Mouse (Mus musculus): ENCODE results near the gene Lst1. TPM values are rescaled to one million over a fixed set of nuclear protein-coding genes. Genes with fewer than 3 reads are reported as not detected.

Lst1 gene
- total RNA-seq, 1 experiment = 2.7 TPM

GRCm38 (mm10) chr17:35158850-35159593 lies 29.2 kb downstream of the Lst1 start:
- H3K36me3 ChIP-seq (ENCODE audit: control insufficient read depth, insufficient read depth, low read length, poor library complexity, severe bottlenecking) = peaks cover 88% of the 10 kb centered on the region
- no peak overlapping the region for H3K27ac ChIP-seq (ENCODE audit: insufficient read depth, low read depth, low read length, poor library complexity, severe bottlenecking)
- no peak overlapping the region for H3K4me3 ChIP-seq (ENCODE audit: insufficient read depth in 1 of 2, low read depth in 1 of 2, low read length in 2 of 2, poor library complexity in 1 of 2, severe bottlenecking in 1 of 2)
- no peak overlapping the region for H3K9ac ChIP-seq (ENCODE audit: insufficient read depth, low read depth, low read length, poor library complexity, severe bottlenecking)
- TF ChIP-seq CHD2 (IDR thresholded peaks at IDR 0.05; ENCODE audit: low read depth, low read length) = no peak
- TF ChIP-seq HCFC1 (IDR thresholded peaks at IDR 0.05; ENCODE audit: borderline replicate concordance, insufficient read depth, low read length) = no peak
- TF ChIP-seq MAFK (IDR thresholded peaks at IDR 0.05; ENCODE audit: insufficient read depth, low read depth, low read length) = no peak
- TF ChIP-seq ZNF384 (IDR thresholded peaks at IDR 0.05; ENCODE audit: low read depth, low read length) = no peak
- TF ChIP-seq ZC3H11A (IDR thresholded peaks at IDR 0.05; ENCODE audit: borderline replicate concordance, low read depth, low read length) = no peak
- in situ Hi-C loops (cut with MboI; ENCODE audit: low sequenced_read_pairs in 2 of 2, unreplicated experiment in 2 of 2) = no loop called here
- peaks cover 0 to 11% of the 10 kb centered on the region in 2 experiments; a peak in 1 of 4 replicates for H3K4me1 ChIP-seq (ENCODE audit: control insufficient read depth in 2 of 2, insufficient read depth in 2 of 2, low read length in 2 of 2, poor library complexity in 1 of 2)
- no peaks in the 10 kb centered on the region for H3K9me3 ChIP-seq (ENCODE audit: control insufficient read depth, insufficient read depth, low read depth, low read length)
- no peak for DNase-seq (ENCODE audit: low read depth, low spot score)

- H3K9me3 ChIP-seq (ENCODE audit: control insufficient read depth, insufficient read depth, low read depth, low read length) = no peaks in the 10 kb centered on the region
- TF ChIP-seq HCFC1 (IDR thresholded peaks at IDR 0.05; ENCODE audit: borderline replicate concordance, insufficient read depth, low read length) = no peak
- no peak for TF ChIP-seq ZNF384 (IDR thresholded peaks at IDR 0.05; ENCODE audit: low read depth, low read length)
- TF ChIP-seq MAFK (IDR thresholded peaks at IDR 0.05; ENCODE audit: insufficient read depth, low read depth, low read length) = no peak
- no peak for TF ChIP-seq CHD2 (IDR thresholded peaks at IDR 0.05; ENCODE audit: low read depth, low read length)
- no peak for TF ChIP-seq ZC3H11A (IDR thresholded peaks at IDR 0.05; ENCODE audit: borderline replicate concordance, low read depth, low read length)
- in situ Hi-C loops (cut with MboI; ENCODE audit: low sequenced_read_pairs in 2 of 2, unreplicated experiment in 2 of 2) = no loop called here
Measured at GRCm38 (mm10) chr17:35157661-35158175, 30.5 kb downstream of the Lst1 start.

DNA sequence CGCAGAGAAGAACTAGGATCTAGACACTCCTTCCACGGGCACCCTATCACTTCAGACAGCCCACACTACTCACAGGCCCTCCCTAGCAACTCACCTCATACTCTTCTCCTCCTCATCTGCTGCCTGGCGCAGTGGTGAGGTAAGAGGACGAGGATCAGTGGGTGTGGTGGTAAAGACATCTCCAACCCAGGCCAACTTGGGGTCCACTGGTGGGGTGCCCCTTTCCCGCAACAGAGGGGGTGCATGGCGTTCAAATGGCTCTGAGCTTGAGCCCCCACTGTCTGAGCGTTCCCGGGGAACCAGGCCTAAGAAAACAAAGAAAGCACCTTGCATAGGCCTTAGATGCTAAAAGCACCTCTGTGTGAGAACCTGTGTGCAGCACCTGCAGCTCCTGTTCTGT lies 31.0 kb downstream of the Lst1 start:
- Histone ChIP-seq H3K4me1 (ENCODE audit: control insufficient read depth in 2 of 2, insufficient read depth in 2 of 2, low read length in 2 of 2, poor library complexity in 1 of 2) (peaks cover 0 to 11% of the 10 kb centered on the region in 2 experiments; a peak in 1 of 4 replicates), H3K9ac (ENCODE audit: insufficient read depth, low read depth, low read length, poor library complexity, severe bottlenecking) (no peak overlapping the region), H3K36me3 (ENCODE audit: control insufficient read depth, insufficient read depth, low read length, poor library complexity, severe bottlenecking) (peaks cover 99% of the 10 kb centered on the region), H3K4me3 (ENCODE audit: insufficient read depth in 1 of 2, low read depth in 1 of 2, low read length in 2 of 2, poor library complexity in 1 of 2, severe bottlenecking in 1 of 2) (no peak overlapping the region), H3K9me3 (ENCODE audit: control insufficient read depth, insufficient read depth, low read depth, low read length) (no peaks in the 10 kb centered on the region), H3K27ac (ENCODE audit: insufficient read depth, low read depth, low read length, poor library complexity, severe bottlenecking) (no peak overlapping the region)
- TF ChIP-seq ZC3H11A (IDR thresholded peaks at IDR 0.05; ENCODE audit: borderline replicate concordance, low read depth, low read length) (no peak), CHD2 (IDR thresholded peaks at IDR 0.05; ENCODE audit: low read depth, low read length) (no peak), MAFK (IDR thresholded peaks at IDR 0.05; ENCODE audit: insufficient read depth, low read depth, low read length) (no peak), ZNF384 (IDR thresholded peaks at IDR 0.05; ENCODE audit: low read depth, low read length) (no peak), HCFC1 (IDR thresholded peaks at IDR 0.05; ENCODE audit: borderline replicate concordance, insufficient read depth, low read length) (no peak)
- DNase-seq (ENCODE audit: low read depth, low spot score) = no peak
- in situ Hi-C loops (cut with MboI; ENCODE audit: low sequenced_read_pairs in 2 of 2, unreplicated experiment in 2 of 2) = no loop called here

More at GRCm38 (mm10) chr17:35157661-35158175, 30.5 kb downstream of the Lst1 start:
- Histone ChIP-seq H3K4me3 (ENCODE audit: insufficient read depth in 1 of 2, low read depth in 1 of 2, low read length in 2 of 2, poor library complexity in 1 of 2, severe bottlenecking in 1 of 2) (no peak overlapping the region), H3K27ac (ENCODE audit: insufficient read depth, low read depth, low read length, poor library complexity, severe bottlenecking) (no peak overlapping the region), H3K36me3 (ENCODE audit: control insufficient read depth, insufficient read depth, low read length, poor library complexity, severe bottlenecking) (peaks cover 99% of the 10 kb centered on the region), H3K9ac (ENCODE audit: insufficient read depth, low read depth, low read length, poor library complexity, severe bottlenecking) (no peak overlapping the region), H3K4me1 (ENCODE audit: control insufficient read depth in 2 of 2, insufficient read depth in 2 of 2, low read length in 2 of 2, poor library complexity in 1 of 2) (peaks cover 0 to 11% of the 10 kb centered on the region in 2 experiments; a peak in 1 of 4 replicates)
- no peak for DNase-seq (ENCODE audit: low read depth, low spot score)

DNA sequence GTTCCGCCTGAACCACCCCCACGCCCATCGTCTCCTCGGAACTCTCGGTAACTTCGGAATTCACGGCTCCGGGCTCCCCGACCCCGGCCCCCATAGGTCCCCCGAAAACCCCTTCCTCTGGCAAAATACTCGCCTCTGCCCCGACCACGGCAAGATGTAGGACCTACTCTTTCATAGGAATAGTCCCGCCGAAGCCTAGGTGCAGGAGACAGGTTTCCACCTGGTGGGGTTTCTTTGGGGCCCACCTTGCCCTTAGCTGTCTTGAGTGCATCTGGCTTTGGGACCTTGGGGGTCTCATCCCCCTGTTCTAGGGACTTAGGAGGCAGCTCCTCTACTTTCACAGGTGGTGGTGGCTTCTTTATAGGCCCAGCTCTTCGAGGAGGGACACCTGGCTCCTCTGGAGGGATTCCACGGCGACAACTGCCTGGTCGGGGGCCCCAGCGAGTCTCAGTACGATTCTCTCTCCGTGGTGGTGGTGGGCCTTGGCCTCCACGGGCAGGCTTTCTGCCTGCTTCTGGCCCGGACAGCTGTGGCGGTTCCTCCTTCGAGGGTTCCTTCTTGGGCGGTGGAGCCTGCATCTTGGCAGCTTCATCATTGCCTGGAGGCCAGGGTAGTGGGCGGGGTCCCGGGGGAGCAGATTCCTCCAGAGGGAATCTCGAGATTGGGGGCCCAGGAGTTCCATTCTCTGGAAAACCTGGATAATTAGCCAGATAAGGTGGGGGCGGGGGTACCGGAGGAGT lies 31.6 kb downstream of the Lst1 start:
- no peaks in the 10 kb centered on the region for H3K9me3 ChIP-seq (ENCODE audit: control insufficient read depth, insufficient read depth, low read depth, low read length)
- TF ChIP-seq MAFK (IDR thresholded peaks at IDR 0.05; ENCODE audit: insufficient read depth, low read depth, low read length) (no peak), HCFC1 (IDR thresholded peaks at IDR 0.05; ENCODE audit: borderline replicate concordance, insufficient read depth, low read length) (no peak), ZC3H11A (IDR thresholded peaks at IDR 0.05; ENCODE audit: borderline replicate concordance, low read depth, low read length) (no peak), CHD2 (IDR thresholded peaks at IDR 0.05; ENCODE audit: low read depth, low read length) (no peak), ZNF384 (IDR thresholded peaks at IDR 0.05; ENCODE audit: low read depth, low read length) (no peak)
- no peak overlapping the region for H3K9ac ChIP-seq (ENCODE audit: insufficient read depth, low read depth, low read length, poor library complexity, severe bottlenecking)
- no peak overlapping the region for H3K4me3 ChIP-seq (ENCODE audit: insufficient read depth in 1 of 2, low read depth in 1 of 2, low read length in 2 of 2, poor library complexity in 1 of 2, severe bottlenecking in 1 of 2)
- DNase-seq (ENCODE audit: low read depth, low spot score) = no peak
- in situ Hi-C loops (cut with MboI; ENCODE audit: low sequenced_read_pairs in 2 of 2, unreplicated experiment in 2 of 2) = no loop called here
- no peak overlapping the region for H3K27ac ChIP-seq (ENCODE audit: insufficient read depth, low read depth, low read length, poor library complexity, severe bottlenecking)
- H3K36me3 ChIP-seq (ENCODE audit: control insufficient read depth, insufficient read depth, low read length, poor library complexity, severe bottlenecking) = peaks cover 98% of the 10 kb centered on the region
- H3K4me1 ChIP-seq (ENCODE audit: control insufficient read depth in 2 of 2, insufficient read depth in 2 of 2, low read length in 2 of 2, poor library complexity in 1 of 2) = peaks cover 0 to 7% of the 10 kb centered on the region in 2 experiments; a peak in 1 of 4 replicates
